Mouse (Mus musculus) stomach, postnatal 0 days (tissue): ENCODE data around the gene Gm9913. TPM values are rescaled to one million over a fixed set of nuclear protein-coding genes. Genes with fewer than 3 reads are reported as not detected.
A peak's percentile ranks its signal among the peaks of the same experiment; 100 is the strongest.

Source experiments
- ATAC-seq: fragments of 200-750 bp; cut with Nextera tagmentation; 2 replicates; pipeline ENCODE4 v1.8.0; 2017; ENCODE audit not compliant: low FRiP score, low TSS enrichment
- DNase-seq: peaks from one replicate; pipeline ENCODE4 v3.0.0-alpha.2; 2016; ENCODE audit warnings: low spot score
- H3K27ac ChIP-seq: fragments of 300-500 bp; sonication (generic); replicated peaks from 2 replicates; pipeline ENCODE4 v1.5.1; 2014; ENCODE audit warnings: mild to moderate bottlenecking, control low read depth
- H3K27me3 ChIP-seq: fragments of 300-500 bp; sonication (generic); 2 replicates; pipeline ENCODE4 v1.6.1; 2014; ENCODE audit warnings: low read length; ENCODE audit not compliant: control insufficient read depth, insufficient read depth
- H3K36me3 ChIP-seq: fragments of 300-500 bp; sonication (generic); 2 replicates; pipeline ENCODE4 v1.6.1; 2014; ENCODE audit warnings: low read length, mixed read lengths; ENCODE audit not compliant: control insufficient read depth, insufficient read depth
- H3K4me1 ChIP-seq: fragments of 300-500 bp; sonication (generic); replicated peaks from 2 replicates; pipeline ENCODE4 v1.6.1; 2014; ENCODE audit warnings: antibody characterized with exemption; ENCODE audit not compliant: control insufficient read depth, insufficient read depth
- H3K4me2 ChIP-seq: fragments of 300-500 bp; sonication (generic); replicated peaks from 2 replicates; pipeline ENCODE4 v1.6.1; 2014; ENCODE audit warnings: low read depth, mild to moderate bottlenecking, control low read depth, moderate library complexity
- H3K4me3 ChIP-seq: fragments of 300-500 bp; sonication (generic); 2 replicates; pipeline ENCODE4 v1.5.1; 2014; ENCODE audit warnings: low read depth, low read length, control low read depth
- H3K9ac ChIP-seq: fragments of 300-500 bp; sonication (generic); 2 replicates; pipeline ENCODE4 v1.6.1; 2014; ENCODE audit warnings: mild to moderate bottlenecking, low read length, control low read depth, mixed read lengths
- H3K9me3 ChIP-seq: fragments of 300-500 bp; sonication (generic); 2 replicates; pipeline ENCODE4 v1.6.1; 2016; ENCODE audit warnings: low read length; ENCODE audit not compliant: control insufficient read depth
- CTCF ChIP-seq: IDR thresholded peaks from 2 replicates; pipeline ENCODE4 v1.5.1; 2016; ENCODE audit warnings: antibody characterized with exemption, low read depth, mild to moderate bottlenecking, moderate library complexity
- EP300 ChIP-seq: optimal IDR thresholded peaks from 2 replicates; pipeline ENCODE3; 2016; ENCODE audit warnings: antibody characterized with exemption
- WGBS: fragments of 180-500 bp; shearing (Covaris S2); extraction: QIAGEN DNeasy Blood & Tissue Kit; methylation state at CpG from one replicate; pipeline ENCODE4 v1.1.7; 2014; 5-methylcytosine and 5-hydroxymethylcytosine counted together
- polyA plus RNA-seq: library from polyadenylated mRNA; unstranded; fragments of >200 nt; fragmentation: Nextera tagmentation; extraction: Ambion mirVana; gene quantifications from 2 replicates; pipeline ENCODE4 v1.2.1, GENCODE M21; 2015

The Gm9913 gene
- polyA plus RNA-seq, 1 experiment from 2014 or later = 0.33 TPM

DNA sequence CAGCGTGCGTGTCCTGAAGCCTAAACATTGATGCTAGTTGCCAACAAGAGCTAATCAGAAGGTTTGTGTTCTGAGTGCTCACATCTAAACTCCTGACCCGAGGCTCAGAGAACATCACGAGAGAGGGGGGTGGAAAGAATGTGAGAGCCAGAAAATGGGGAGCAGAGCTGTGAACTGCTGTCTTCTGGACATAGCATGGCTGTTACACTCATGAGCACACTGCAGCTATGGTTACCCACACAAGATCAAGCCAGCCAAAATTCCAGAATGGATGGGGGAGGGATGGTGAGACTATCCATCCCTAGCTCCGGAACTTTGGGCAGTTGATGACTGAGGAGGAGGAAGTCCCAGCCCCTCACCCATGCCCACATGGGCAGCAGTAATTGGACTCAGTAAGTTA lies 24.8 kb upstream of the Gm9913 start:
- no peak overlapping the region for H3K4me2 ChIP-seq
- WGBS = 53% methylated on average over 5 of the region's 5 CpGs
- H3K27ac ChIP-seq = 0 out of 2 replicates have a peak overlapping the region, but pooled peaks have one; percentile 30
- H3K27me3 ChIP-seq = no peaks in the 10 kb centered on the region
- ATAC-seq = peak; percentile 70; the same call in 1 of the 2 replicates
- H3K4me3 ChIP-seq = no peak overlapping the region
- H3K9me3 ChIP-seq = no peaks in the 10 kb centered on the region
- TF ChIP-seq EP300 = no peak
- no peak for TF ChIP-seq CTCF
- DNase-seq = no peak
- no peaks in the 10 kb centered on the region for H3K4me1 ChIP-seq
- H3K36me3 ChIP-seq = no peaks in the 10 kb centered on the region
- no peak overlapping the region for H3K9ac ChIP-seq

GRCm38 (mm10) chr2:125481116-125481515 lies 23.8 kb upstream of the Gm9913 start:
- H3K9me3 ChIP-seq = no peaks in the 10 kb centered on the region
- no peak for TF ChIP-seq CTCF
- no peak for TF ChIP-seq EP300

DNA sequence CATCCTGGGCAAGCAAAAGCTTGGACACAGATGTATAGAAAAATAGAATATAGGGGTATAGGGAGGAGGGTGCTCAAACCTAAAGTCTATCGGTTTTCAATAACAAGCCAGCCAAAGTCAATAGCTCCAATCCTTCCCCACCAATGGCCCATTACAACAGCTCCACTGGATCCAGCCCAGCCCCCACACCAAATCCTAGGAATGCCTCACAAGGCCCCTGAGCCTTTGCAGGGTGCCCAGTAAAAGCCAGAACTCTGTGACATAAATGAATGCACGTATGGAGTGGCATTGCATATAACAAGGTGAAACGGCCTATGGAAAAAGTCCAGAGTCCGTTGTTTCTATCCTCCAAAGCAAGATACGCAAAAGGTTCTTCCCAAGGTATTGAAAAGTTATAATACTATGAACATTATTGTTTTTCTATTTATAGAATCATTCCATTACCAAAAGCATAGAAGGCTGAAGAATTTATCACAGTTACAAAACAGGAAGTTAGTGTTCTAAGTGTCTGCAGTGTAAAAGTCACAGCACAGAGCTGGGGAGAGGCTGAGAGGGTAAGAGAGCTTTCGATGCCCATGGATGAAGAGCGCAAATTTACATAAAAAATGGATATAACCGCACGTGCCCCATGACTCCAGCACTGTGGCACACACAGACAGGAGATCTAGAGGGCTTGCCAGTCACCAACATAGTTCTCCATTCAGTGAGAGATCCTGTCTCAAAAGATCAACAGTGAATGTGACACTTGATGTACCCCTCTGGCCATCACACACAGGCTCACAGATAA lies 23.2 kb upstream of the Gm9913 start:
- no peak for DNase-seq
- WGBS = 87% methylated on average over 9 of the region's 9 CpGs

More at GRCm38 (mm10) chr2:125481116-125481515, 23.8 kb upstream of the Gm9913 start:
- no peaks in the 10 kb centered on the region for H3K4me1 ChIP-seq
- H3K36me3 ChIP-seq = no peaks in the 10 kb centered on the region
- WGBS = 70% methylated on average over 4 of the region's 4 CpGs
- DNase-seq (no peak), ATAC-seq (no peak)
- no peak overlapping the region for H3K9ac ChIP-seq
- no peak overlapping the region for H3K4me3 ChIP-seq
- no peak overlapping the region for H3K4me2 ChIP-seq
- H3K27ac ChIP-seq = no peak overlapping the region
- H3K27me3 ChIP-seq = no peaks in the 10 kb centered on the region

GRCm38 (mm10) chr2:125484164-125484563 lies 20.7 kb upstream of the Gm9913 start:
- H3K4me3 ChIP-seq = no peak overlapping the region
- no peak overlapping the region for H3K4me2 ChIP-seq
- H3K27me3 ChIP-seq = no peaks in the 10 kb centered on the region
- no peaks in the 10 kb centered on the region for H3K4me1 ChIP-seq
- ATAC-seq = no peak
- H3K9ac ChIP-seq = no peak overlapping the region
- DNase-seq = no peak
- H3K27ac ChIP-seq = no peak overlapping the region
- TF ChIP-seq EP300 = no peak
- no peak for TF ChIP-seq CTCF
- H3K9me3 ChIP-seq = no peaks in the 10 kb centered on the region
- H3K36me3 ChIP-seq = no peaks in the 10 kb centered on the region

More for the DNA sequence above, 23.2 kb upstream of the Gm9913 start:
- Histone ChIP-seq H3K9ac (no peak overlapping the region), H3K27ac (no peak overlapping the region), H3K4me1 (no peaks in the 10 kb centered on the region), H3K9me3 (no peaks in the 10 kb centered on the region), H3K27me3 (no peaks in the 10 kb centered on the region), H3K4me2 (no peak overlapping the region), H3K36me3 (no peaks in the 10 kb centered on the region), H3K4me3 (no peak overlapping the region)
- ATAC-seq = no peak
- TF ChIP-seq EP300 (no peak), CTCF (no peak)

- Histone ChIP-seq H3K9me3 (no peaks in the 10 kb centered on the region), H3K27ac (no peak overlapping the region), H3K9ac (no peak overlapping the region), H3K36me3 (no peaks in the 10 kb centered on the region), H3K27me3 (no peaks in the 10 kb centered on the region), H3K4me3 (no peak overlapping the region), H3K4me2 (no peak overlapping the region), H3K4me1 (no peaks in the 10 kb centered on the region)
- ATAC-seq (no peak), DNase-seq (no peak)
- no peak for TF ChIP-seq EP300
- no peak for TF ChIP-seq CTCF
- WGBS = 70% methylated on average over 9 of the region's 9 CpGs
Observed at GRCm38 (mm10) chr2:125484910-125485309, 20.0 kb upstream of the Gm9913 start.

GRCm38 (mm10) chr2:125489979-125490378 lies 14.9 kb upstream of the Gm9913 start:
- Histone ChIP-seq H3K4me2 (no peak overlapping the region), H3K4me1 (no peaks in the 10 kb centered on the region; the same call in 1 of the 2 replicates), H3K9me3 (no peaks in the 10 kb centered on the region), H3K4me3 (no peak overlapping the region), H3K36me3 (no peaks in the 10 kb centered on the region), H3K27ac (no peak overlapping the region), H3K9ac (no peak overlapping the region), H3K27me3 (no peaks in the 10 kb centered on the region)
- ATAC-seq (no peak), DNase-seq (no peak)
- TF ChIP-seq EP300 (no peak), CTCF (no peak)
- WGBS = 100% methylated on average over 1 of the region's 1 CpGs
